Mouse (Mus musculus) lung, embryonic 14.5 days (tissue): ENCODE measurements around the gene Nxpe3. TPM values are rescaled to one million over a fixed set of nuclear protein-coding genes. Genes with fewer than 3 reads are reported as not detected.

ENCODE experiments used
- ATAC-seq: fragments of 200-750 bp; cut with Nextera tagmentation; 2 replicates; pipeline ENCODE4 v1.8.0; 2017; ENCODE audit warnings: mild to moderate bottlenecking, moderate TSS enrichment, moderate library complexity; ENCODE audit not compliant: insufficient read depth
- DNase-seq: peaks from one replicate; pipeline ENCODE4 v3.0.0-alpha.2; 2015
- H3K27ac ChIP-seq: fragments of 300-500 bp; sonication (generic); 2 replicates; pipeline ENCODE4 v1.5.1; 2014; ENCODE audit warnings: low read depth, mild to moderate bottlenecking, moderate library complexity
- H3K27me3 ChIP-seq: fragments of 300-500 bp; sonication (generic); 2 replicates; pipeline ENCODE4 v1.6.1; 2014; ENCODE audit warnings: low read length, control low read depth; ENCODE audit not compliant: insufficient read depth
- H3K36me3 ChIP-seq: fragments of 300-500 bp; sonication (generic); 2 replicates; pipeline ENCODE4 v1.6.1; 2014; ENCODE audit warnings: control low read depth; ENCODE audit not compliant: insufficient read depth
- H3K4me1 ChIP-seq: fragments of 300-500 bp; sonication (generic); 2 replicates; pipeline ENCODE4 v1.6.1; 2014; ENCODE audit warnings: antibody characterized with exemption, control low read depth; ENCODE audit not compliant: insufficient read depth
- H3K4me2 ChIP-seq: fragments of 300-500 bp; sonication (generic); 2 replicates; pipeline ENCODE4 v1.6.1; 2014; ENCODE audit warnings: mild to moderate bottlenecking
- H3K4me3 ChIP-seq: fragments of 300-500 bp; sonication (generic); 2 replicates; pipeline ENCODE4 v1.5.1; 2014; ENCODE audit warnings: low read depth, low read length
- H3K9ac ChIP-seq: fragments of 300-500 bp; sonication (generic); 2 replicates; pipeline ENCODE4 v1.6.1; 2014
- H3K9me3 ChIP-seq: fragments of 300-500 bp; sonication (generic); 2 replicates; pipeline ENCODE4 v1.6.1; 2016; ENCODE audit warnings: low read depth, low read length, control low read depth
- CTCF ChIP-seq: IDR thresholded peaks from 2 replicates; pipeline ENCODE4 v1.5.1; 2016; ENCODE audit warnings: antibody characterized with exemption, low read depth
- WGBS: fragments of 180-500 bp; shearing (Covaris S2); extraction: QIAGEN DNeasy Blood & Tissue Kit; methylation state at CpG from one replicate; pipeline ENCODE4 v1.1.7; 2014; 5-methylcytosine and 5-hydroxymethylcytosine counted together
- polyA plus RNA-seq: library from polyadenylated mRNA; unstranded; fragments of >200 nt; fragmentation: Nextera tagmentation; extraction: Ambion mirVana; gene quantifications from 2 replicates; pipeline ENCODE4 v1.2.1, GENCODE M21; 2014

Gene Nxpe3
- polyA plus RNA-seq, 1 experiment from 2014 or later, result 1.7 TPM

DNA sequence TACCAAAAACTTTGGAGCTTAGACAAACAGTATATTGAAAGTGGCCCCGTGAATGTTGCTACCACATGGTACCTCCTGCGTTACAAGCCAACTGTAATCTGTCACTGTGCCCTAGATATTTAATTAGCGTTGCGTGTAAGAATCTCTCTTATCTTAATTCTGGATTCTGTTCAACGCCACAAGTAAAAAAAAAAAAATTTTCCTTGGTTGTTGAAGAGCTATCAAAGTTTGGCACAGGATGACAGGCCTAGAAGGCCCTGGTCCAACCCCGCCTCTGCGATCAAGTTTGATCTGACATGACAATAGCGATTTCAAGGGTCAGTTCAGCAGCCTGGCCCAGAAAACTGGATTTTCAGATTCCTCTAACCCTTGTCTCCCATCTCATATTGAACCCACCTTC, 62.5 kb downstream of the Nxpe3 start:
- H3K4me1 ChIP-seq, result no peaks in the 10 kb centered on the region; the same call in 1 of the 2 replicates
- no peak overlapping the region for H3K4me3 ChIP-seq
- H3K9me3 ChIP-seq, result no peaks in the 10 kb centered on the region
- no peak overlapping the region for H3K27ac ChIP-seq
- H3K4me2 ChIP-seq, result no peak overlapping the region
- DNase-seq, result no peak
- H3K27me3 ChIP-seq, result no peaks in the 10 kb centered on the region
- no peak for TF ChIP-seq CTCF
- no peak overlapping the region for H3K9ac ChIP-seq
- H3K36me3 ChIP-seq, result peaks cover 5% of the 10 kb centered on the region; the same call in 1 of the 2 replicates
- 82% methylated on average over 8 of the region's 8 CpGs for WGBS
- ATAC-seq, result no peak

DNA sequence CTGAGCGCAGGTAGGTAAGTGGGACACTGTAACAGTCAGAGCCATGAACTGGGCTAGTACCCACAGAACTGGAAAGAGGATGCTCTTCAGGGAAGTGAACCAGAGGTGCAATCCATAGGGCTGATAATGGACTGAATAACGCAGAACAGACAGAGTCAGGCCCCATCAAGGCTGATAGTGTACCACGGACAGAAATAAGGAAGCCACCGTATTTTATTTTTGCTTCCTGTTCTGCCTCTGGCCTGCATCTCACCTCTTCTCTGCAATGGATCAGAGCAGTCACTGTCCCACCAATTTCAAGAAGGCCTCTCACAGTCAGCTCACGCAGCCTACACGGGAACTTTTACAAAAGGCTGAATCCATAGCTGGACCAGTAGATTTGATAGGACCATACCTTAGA, 63.0 kb downstream of the Nxpe3 start:
- no peak for TF ChIP-seq CTCF

DNA sequence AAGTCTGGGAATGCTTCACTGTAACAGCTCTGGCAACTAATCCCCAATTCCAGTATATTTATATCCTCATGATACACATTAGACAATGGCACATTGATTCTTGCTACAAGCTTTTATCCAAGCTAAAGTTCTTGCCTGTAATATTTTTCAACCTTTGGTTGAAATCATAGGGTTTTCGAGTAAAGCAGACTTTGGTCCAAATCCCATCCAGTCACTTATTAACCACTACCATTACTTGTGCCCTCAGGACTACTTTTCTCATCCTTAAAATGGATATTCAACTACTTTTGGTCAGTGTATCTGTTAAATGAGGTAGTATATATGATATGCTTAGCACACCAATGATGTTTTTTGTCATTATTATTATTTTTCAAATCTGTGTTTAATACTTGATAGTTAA, 63.6 kb downstream of the Nxpe3 start:
- no peak overlapping the region for H3K4me2 ChIP-seq
- H3K4me3 ChIP-seq, result no peak overlapping the region
- TF ChIP-seq CTCF, result no peak
- peaks cover 5% of the 10 kb centered on the region; the same call in 1 of the 2 replicates for H3K36me3 ChIP-seq
- 83% methylated on average over 1 of the region's 1 CpGs for WGBS
- H3K9me3 ChIP-seq, result no peaks in the 10 kb centered on the region
- H3K9ac ChIP-seq, result no peak overlapping the region
- no peak for ATAC-seq
- no peak overlapping the region for H3K27ac ChIP-seq
- no peaks in the 10 kb centered on the region; the same call in 1 of the 2 replicates for H3K4me1 ChIP-seq
- no peak for DNase-seq
- no peaks in the 10 kb centered on the region for H3K27me3 ChIP-seq

More for the DNA sequence above, 63.0 kb downstream of the Nxpe3 start:
- no peak overlapping the region for H3K4me2 ChIP-seq
- no peak overlapping the region for H3K9ac ChIP-seq
- no peaks in the 10 kb centered on the region for H3K9me3 ChIP-seq
- DNase-seq, result no peak
- no peak overlapping the region for H3K27ac ChIP-seq
- 94% methylated on average over 6 of the region's 6 CpGs for WGBS
- ATAC-seq, result no peak
- H3K36me3 ChIP-seq, result peaks cover 5% of the 10 kb centered on the region; the same call in 1 of the 2 replicates
- no peaks in the 10 kb centered on the region for H3K27me3 ChIP-seq
- no peaks in the 10 kb centered on the region; the same call in 1 of the 2 replicates for H3K4me1 ChIP-seq
- no peak overlapping the region for H3K4me3 ChIP-seq

DNA sequence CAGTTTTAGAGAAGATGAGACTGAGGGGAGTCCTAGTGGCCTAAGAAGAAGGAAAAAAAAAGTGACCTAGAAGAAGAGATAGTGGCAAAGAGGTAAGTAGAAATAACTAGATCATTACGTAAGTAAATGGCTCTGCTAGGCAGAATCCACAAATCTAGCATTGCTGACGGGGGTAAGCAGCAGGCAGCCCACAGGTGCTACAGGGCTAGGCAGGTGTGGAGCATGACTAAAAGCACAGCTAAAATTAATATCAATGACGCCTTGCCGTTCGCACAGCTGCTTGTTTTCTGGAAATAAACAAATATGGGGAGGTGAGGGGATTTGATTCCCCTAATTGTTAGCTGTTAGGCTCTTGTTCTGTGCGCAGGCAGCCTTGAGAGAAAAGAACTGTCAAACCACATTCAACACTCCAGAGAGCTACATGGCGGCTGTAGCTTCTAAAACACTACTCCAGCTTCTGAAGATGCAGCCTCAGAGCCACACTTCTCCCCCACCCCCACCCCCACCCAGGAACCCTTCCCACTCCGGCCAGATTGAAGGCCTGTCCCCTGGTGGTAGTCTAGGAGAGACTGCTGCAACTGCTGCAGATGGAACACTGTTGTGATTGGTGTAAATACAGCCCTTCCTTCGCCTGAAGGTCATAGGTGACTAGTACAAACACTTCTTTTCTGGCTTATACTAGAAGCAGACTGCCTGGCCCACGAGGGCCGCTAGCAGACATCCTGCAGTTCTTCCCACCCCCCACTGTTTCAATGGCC, 71.5 kb downstream of the Nxpe3 start:
- Histone ChIP-seq H3K27ac (no peak overlapping the region), H3K36me3 (peaks cover 1% of the 10 kb centered on the region), H3K9me3 (no peaks in the 10 kb centered on the region), H3K4me3 (no peak overlapping the region), H3K4me2 (0 out of 2 replicates have a peak overlapping the region, but pooled peaks have one; percentile 7), H3K4me1 (peaks cover 23% of the 10 kb centered on the region), H3K9ac (no peak overlapping the region), H3K27me3 (no peaks in the 10 kb centered on the region)
- ATAC-seq, result peak; percentile 28
- DNase-seq, result peak; percentile 72
- WGBS, result 40% methylated on average over 11 of the region's 11 CpGs
- TF ChIP-seq CTCF, result peak; percentile 56

DNA sequence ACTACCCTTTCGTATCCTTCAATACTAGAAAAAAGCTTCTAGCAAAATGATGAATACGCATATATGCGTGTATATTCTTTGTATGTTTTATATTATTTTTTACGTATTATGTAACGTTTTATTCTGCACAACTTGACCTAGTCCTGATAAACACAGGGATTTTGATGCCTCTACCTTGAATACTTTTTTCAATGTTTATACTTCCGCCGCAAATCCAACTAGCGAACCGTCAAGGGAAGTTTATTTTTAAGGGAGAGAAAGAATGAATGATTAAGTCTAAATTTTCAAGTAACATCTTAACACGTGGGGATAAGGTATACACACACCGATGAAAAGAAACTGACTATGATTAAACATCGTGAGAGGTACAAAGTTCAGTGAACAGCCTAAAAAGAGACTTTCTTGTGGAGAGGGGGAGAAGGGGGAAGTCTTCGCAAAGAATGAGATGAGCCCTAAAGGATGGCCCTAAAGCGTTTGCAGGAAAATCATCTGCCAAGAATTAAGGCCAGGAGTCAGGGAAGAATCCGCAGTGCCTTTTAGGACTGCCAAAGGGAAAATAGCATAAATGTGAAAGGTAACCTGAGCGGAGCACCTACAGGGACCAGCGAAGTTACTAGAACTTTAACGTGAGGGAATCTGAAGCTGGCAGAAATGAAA, 72.2 kb downstream of the Nxpe3 start:
- no peaks in the 10 kb centered on the region for H3K9me3 ChIP-seq
- DNase-seq (no peak), ATAC-seq (no peak)
- H3K27ac ChIP-seq, result no peak overlapping the region
- H3K36me3 ChIP-seq, result peaks cover 8% of the 10 kb centered on the region
- H3K9ac ChIP-seq, result peak overlapping the region; percentile 85; the same call in 1 of the 2 replicates
- no peak for TF ChIP-seq CTCF
- H3K4me3 ChIP-seq, result peak overlapping the region; percentile 89
- peaks cover 23% of the 10 kb centered on the region for H3K4me1 ChIP-seq
- 28% methylated on average over 18 of the region's 18 CpGs for WGBS
- no peaks in the 10 kb centered on the region for H3K27me3 ChIP-seq
- peak overlapping the region; percentile 73 for H3K4me2 ChIP-seq

DNA sequence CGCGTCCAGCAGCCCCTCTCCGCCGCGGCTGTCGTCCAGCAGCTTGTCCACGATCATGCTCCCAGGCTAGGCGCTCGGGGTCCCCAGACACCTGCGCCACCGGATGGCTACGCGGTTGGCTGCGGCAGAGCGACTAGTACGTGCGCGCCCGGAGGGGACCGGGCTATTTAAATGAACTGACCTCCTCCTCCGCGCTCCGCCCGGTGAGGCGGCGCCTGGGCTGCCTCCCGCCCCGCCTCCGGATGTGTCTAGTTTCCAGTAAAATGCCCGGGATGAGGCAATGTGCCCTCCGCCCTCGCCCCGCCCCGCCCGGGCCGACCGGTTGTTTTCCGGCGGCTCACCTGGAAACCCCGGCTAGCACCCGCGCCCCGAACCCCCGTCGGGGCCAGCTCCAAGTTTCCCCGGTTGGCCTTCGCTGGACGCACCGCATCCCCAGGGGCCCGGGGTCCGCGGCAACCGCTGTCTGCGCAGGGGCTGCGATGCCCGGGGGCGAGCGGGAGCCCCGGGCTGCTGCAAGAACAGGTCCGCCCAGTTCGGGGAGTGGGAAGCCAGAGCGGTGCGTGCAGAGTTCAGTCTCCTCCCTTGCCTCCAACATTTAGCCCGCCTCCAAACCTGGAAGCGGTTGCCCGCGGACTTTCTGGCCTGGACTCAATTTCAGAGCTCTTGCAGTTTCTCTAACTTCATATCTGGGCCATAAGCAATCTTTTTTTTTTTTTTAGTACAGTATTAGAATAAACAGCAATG, 72.9 kb downstream of the Nxpe3 start:
- Histone ChIP-seq H3K9me3 (no peaks in the 10 kb centered on the region), H3K36me3 (peaks cover 15% of the 10 kb centered on the region), H3K4me3 (peak overlapping the region; percentile 89), H3K27me3 (no peaks in the 10 kb centered on the region), H3K4me1 (peaks cover 23% of the 10 kb centered on the region), H3K9ac (peak overlapping the region; percentile 85), H3K4me2 (peak overlapping the region; percentile 73), H3K27ac (peak overlapping the region; percentile 92)
- WGBS, result under 1% methylated on average over 67 of the region's 67 CpGs
- ATAC-seq (peak; percentile 95), DNase-seq (peak; percentile 95)
- no peak for TF ChIP-seq CTCF
